Mouse (Mus musculus) lung, postnatal 0 days (tissue): ENCODE results near the gene Gm9040. TPM values are rescaled to one million over a fixed set of nuclear protein-coding genes. Genes with fewer than 3 reads are reported as not detected.
"Not testable (repeated sequence)": the region's sequence is repeated elsewhere in the genome, so short reads cannot be mapped to it uniquely, and the experiment has no call there.

ENCODE experiments used
- ATAC-seq: fragments of 200-750 bp; cut with Nextera tagmentation; 2 replicates; pipeline ENCODE4 v1.8.0; 2017; ENCODE audit warnings: moderate library complexity
- DNase-seq: peaks from one replicate; pipeline ENCODE4 v3.0.0-alpha.2; 2016; ENCODE audit warnings: low spot score
- H3K27ac ChIP-seq: fragments of 300-500 bp; sonication (generic); 2 replicates; pipeline ENCODE4 v1.5.1; 2014; ENCODE audit warnings: antibody characterized with exemption, mild to moderate bottlenecking, low read length, mixed read lengths
- H3K27me3 ChIP-seq: fragments of 300-500 bp; sonication (generic); replicated peaks from 2 replicates; pipeline ENCODE4 v1.6.1; 2014; ENCODE audit warnings: low read length, mixed read lengths; ENCODE audit not compliant: insufficient read depth
- H3K36me3 ChIP-seq: fragments of 300-500 bp; sonication (generic); 2 replicates; pipeline ENCODE4 v1.6.1; 2014; ENCODE audit warnings: low read length, mixed read lengths; ENCODE audit not compliant: insufficient read depth
- H3K4me1 ChIP-seq: fragments of 300-500 bp; sonication (generic); 2 replicates; pipeline ENCODE4 v1.6.1; 2014; ENCODE audit warnings: antibody characterized with exemption, low read depth, low read length, mixed read lengths; ENCODE audit not compliant: insufficient read depth
- H3K4me2 ChIP-seq: fragments of 300-500 bp; sonication (generic); replicated peaks from 2 replicates; pipeline ENCODE4 v1.6.1; 2014; ENCODE audit warnings: low read depth, mild to moderate bottlenecking, low read length, moderate library complexity, mixed read lengths
- H3K4me3 ChIP-seq: fragments of 300-500 bp; sonication (generic); 2 replicates; pipeline ENCODE4 v1.5.1; 2014; ENCODE audit warnings: low read depth, low read length
- H3K9ac ChIP-seq: fragments of 300-500 bp; sonication (generic); replicated peaks from 2 replicates; pipeline ENCODE4 v1.6.1; 2014; ENCODE audit warnings: low read depth, mild to moderate bottlenecking
- H3K9me3 ChIP-seq: fragments of 300-500 bp; sonication (generic); 2 replicates; pipeline ENCODE4 v1.6.1; 2016; ENCODE audit warnings: low read length, mixed read lengths
- CTCF ChIP-seq: IDR thresholded peaks from 2 replicates; pipeline ENCODE4 v1.5.1; 2016; ENCODE audit warnings: antibody characterized with exemption, mild to moderate bottlenecking
- EP300 ChIP-seq: IDR thresholded peaks from 2 replicates; pipeline ENCODE4 v1.6.1; 2016; ENCODE audit warnings: antibody characterized with exemption, mild to moderate bottlenecking, control low read depth
- WGBS: fragments of 180-500 bp; shearing (Covaris S2); extraction: QIAGEN DNeasy Blood & Tissue Kit; methylation state at CpG from one replicate; pipeline ENCODE4 v1.1.7; 2014; 5-methylcytosine and 5-hydroxymethylcytosine counted together
- polyA plus RNA-seq: library from polyadenylated mRNA; unstranded; fragments of >200 nt; fragmentation: Nextera tagmentation; extraction: Ambion mirVana; gene quantifications from 2 replicates; pipeline ENCODE4 v1.2.1, GENCODE M21; 2015

Gm9040 gene
- polyA plus RNA-seq, 1 experiment from 2014 or later, result not detected

- TF ChIP-seq CTCF (no peak), EP300 (no peak)
- 80% methylated on average over 8 of the region's 8 CpGs for WGBS
- no peak overlapping the region for H3K4me2 ChIP-seq
- no peak for DNase-seq
- no peaks in the 10 kb centered on the region for H3K36me3 ChIP-seq
- no peaks in the 10 kb centered on the region for H3K27me3 ChIP-seq
- H3K27ac ChIP-seq, result no peak overlapping the region
- ATAC-seq, result no peak
- H3K9me3 ChIP-seq, result no peaks in the 10 kb centered on the region
- no peak overlapping the region for H3K9ac ChIP-seq
- no peaks in the 10 kb centered on the region for H3K4me1 ChIP-seq
- no peak overlapping the region for H3K4me3 ChIP-seq
These were observed 7.7 kb downstream of the Gm9040 start for GRCm38 (mm10) chr10:118319024-118319423.

DNA sequence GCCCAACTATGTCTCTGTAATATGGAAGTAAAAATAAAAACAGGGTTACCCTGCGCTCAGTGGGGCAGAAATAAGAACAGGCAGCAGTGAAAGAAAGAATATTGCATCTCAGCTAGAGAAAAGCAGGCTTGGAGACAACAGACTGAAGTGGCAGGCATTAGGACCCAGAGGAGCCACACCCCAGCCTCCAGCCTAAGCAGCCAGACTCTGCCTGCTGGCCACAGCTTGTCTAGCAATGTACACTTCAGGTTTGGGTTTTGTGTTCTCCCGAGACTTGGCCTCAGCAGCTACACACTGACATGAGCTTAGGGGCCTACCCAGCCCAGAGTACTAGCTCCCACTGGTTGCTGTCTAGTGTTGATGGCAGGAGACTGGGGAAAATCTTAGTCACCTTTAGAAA, 24.6 kb downstream of the Gm9040 start:
- H3K4me1 ChIP-seq, H3K4me2 ChIP-seq, DNase-seq, H3K9ac ChIP-seq, H3K27ac ChIP-seq, H3K36me3 ChIP-seq, H3K4me3 ChIP-seq, H3K9me3 ChIP-seq, ATAC-seq, H3K27me3 ChIP-seq: not testable (repeated sequence)
- 38% methylated on average over 2 of the region's 2 CpGs for WGBS

DNA sequence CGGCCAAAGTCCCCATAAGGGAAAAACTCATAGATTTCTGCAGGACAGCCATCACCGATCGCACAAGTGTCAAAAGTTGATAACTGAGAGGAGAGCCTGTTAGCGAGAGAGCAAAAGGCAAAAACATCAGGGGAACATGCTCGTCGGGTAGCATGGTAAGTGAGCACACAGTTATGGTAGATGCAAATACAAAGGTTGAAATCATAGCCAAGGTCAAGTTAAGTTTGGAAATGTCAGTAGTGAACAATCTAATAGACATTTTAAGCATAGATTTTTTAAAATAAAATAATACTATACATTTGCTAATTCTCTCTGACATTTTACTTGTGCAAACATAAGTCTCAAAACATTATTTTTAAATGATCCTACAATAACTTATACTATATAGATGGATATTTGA, 31.8 kb downstream of the Gm9040 start, which contains the start of gene Iltifb:
Gene Iltifb, minus strand, starts transcription at position 101 of the 400 bp plus-strand sequence.
- DNase-seq (no peak), ATAC-seq (no peak)
- Histone ChIP-seq H3K27ac (no peak within 1 kb of the TSS), H3K4me1 (no peaks in the 10 kb centered on the region), H3K9ac (no peak within 1 kb of the TSS), H3K36me3 (no peaks in the 10 kb centered on the region), H3K27me3 (no peaks in the 10 kb centered on the region), H3K9me3 (no peaks in the 10 kb centered on the region), H3K4me2 (no peak within 1 kb of the TSS), H3K4me3 (no peak within 1 kb of the TSS)
- WGBS, result 85% methylated on average over 6 of the region's 6 CpGs
- TF ChIP-seq CTCF (no peak), EP300 (no peak)

- not testable (repeated sequence) for H3K36me3 ChIP-seq, ATAC-seq, H3K9me3 ChIP-seq, H3K27ac ChIP-seq, H3K4me2 ChIP-seq, H3K4me1 ChIP-seq, H3K27me3 ChIP-seq, DNase-seq, H3K9ac ChIP-seq, H3K4me3 ChIP-seq
- WGBS, result 81% methylated on average over 2 of the region's 5 CpGs
These were observed 43.8 kb downstream of the Gm9040 start for GRCm38 (mm10) chr10:118283016-118283415.

GRCm38 (mm10) chr10:118282565-118282964, 44.2 kb downstream of the Gm9040 start:
- not testable (repeated sequence) for H3K27ac ChIP-seq, H3K9me3 ChIP-seq, H3K9ac ChIP-seq, H3K27me3 ChIP-seq, H3K36me3 ChIP-seq, DNase-seq, ATAC-seq, H3K4me3 ChIP-seq, H3K4me2 ChIP-seq, H3K4me1 ChIP-seq
- 57% methylated on average over 7 of the region's 7 CpGs for WGBS

DNA sequence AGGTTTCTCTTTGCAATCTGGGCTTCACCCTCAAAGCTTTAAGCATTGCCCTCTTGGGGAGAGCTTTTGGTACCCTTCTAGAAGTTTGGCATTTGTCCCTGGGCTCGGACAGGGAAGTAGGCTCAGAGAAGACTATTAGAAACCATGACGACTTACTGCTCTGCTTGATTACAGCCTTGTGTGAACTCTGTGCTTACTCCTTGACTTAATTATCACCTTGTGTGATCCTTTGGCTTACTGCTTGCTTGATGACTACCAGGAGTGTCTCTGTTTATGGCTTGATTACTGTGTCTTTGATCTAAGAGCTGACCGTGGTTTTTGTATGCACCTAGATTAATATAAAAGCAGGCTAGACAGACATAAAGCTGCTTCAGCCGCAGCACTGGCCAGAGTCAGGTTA, 48.7 kb downstream of the Gm9040 start:
- H3K4me2 ChIP-seq, DNase-seq, H3K4me1 ChIP-seq, ATAC-seq, H3K27me3 ChIP-seq, H3K36me3 ChIP-seq, H3K9ac ChIP-seq, H3K9me3 ChIP-seq, H3K27ac ChIP-seq, H3K4me3 ChIP-seq: not testable (repeated sequence)
- no CpG with 5 or more reads among the region's 4 CpGs for WGBS

Other genes starting within 250 kb of the Gm9040 start
- gene Mdm1, start 185.2 kb downstream of the Gm9040 start, polyA plus RNA-seq, result 13.6 and 16.4 TPM in 2 replicates
- not detected in 2 replicates for gene Il22, start 122.0 kb downstream of the Gm9040 start, polyA plus RNA-seq
- not detected in 2 replicates for gene Gm32717, start 86.2 kb downstream of the Gm9040 start, polyA plus RNA-seq
- not detected in 2 replicates for gene Gm32802, start 68.3 kb downstream of the Gm9040 start, polyA plus RNA-seq
- not detected in 2 replicates for gene Iltifb, start 31.9 kb downstream of the Gm9040 start, polyA plus RNA-seq
- gene Gm9044, start 5.4 kb upstream of the Gm9040 start, polyA plus RNA-seq, result not detected in 2 replicates
- gene Gm9045, start 10.9 kb upstream of the Gm9040 start, polyA plus RNA-seq, result 0.06 TPM in 1 of 2 replicates, not detected in the other
- not detected in 2 replicates for gene Gm9046, start 16.3 kb upstream of the Gm9040 start, polyA plus RNA-seq
- not detected in 2 replicates for gene Gm9048, start 21.7 kb upstream of the Gm9040 start, polyA plus RNA-seq
- gene Gm9049, start 27.1 kb upstream of the Gm9040 start, polyA plus RNA-seq, result 0.06 TPM in 1 of 2 replicates, not detected in the other
- 0.13 TPM in 1 of 2 replicates, not detected in the other for gene Ifng, start 114.1 kb upstream of the Gm9040 start, polyA plus RNA-seq